28 mouse cellular contexts compared by ENCODE assay signal in genomic region chr6:64193646-64194045, GRCm38 (mm10).
"Had no signal": no experiment of that assay in that cellular context is flagged by ENCODE, and none has a peak within 500 bp of the region (broad histone marks: within the 10 kb centered on the region; RNA-seq: fewer than 3 reads in every experiment).

No protein-coding gene starts in this region.

- H3K27ac ChIP-seq: gastrocnemius, adult 2 months; heart, embryonic 13.5 days; heart, embryonic 15.5 days; hindbrain, embryonic 10.5 days; hindbrain, embryonic 12.5 days; hindbrain, embryonic 14.5 days; intestine, embryonic 15.5 days; kidney, embryonic 15.5 days; layer of hippocampus, adult 2 months; left cerebral cortex, adult 2 months; limb, embryonic 10.5 days; limb, embryonic 12.5 days had no signal

- H3K27me3 ChIP-seq: heart, embryonic 13.5 days; heart, embryonic 15.5 days; hindbrain, embryonic 12.5 days; intestine, embryonic 15.5 days; kidney, embryonic 15.5 days; limb, embryonic 12.5 days had no signal

- H3K4me2 ChIP-seq: heart, embryonic 11.5 days; heart, embryonic 13.5 days; heart, embryonic 15.5 days; hindbrain, embryonic 12.5 days; hindbrain, embryonic 14.5 days; intestine, embryonic 15.5 days; kidney, embryonic 15.5 days; limb, embryonic 12.5 days had no signal

- ATAC-seq: forebrain, embryonic 16.5 days; hindbrain, embryonic 16.5 days; inflammation-experienced regulatory T-cells, adult 6 months; intestine, embryonic 15.5 days; intestine, postnatal 0 days had no signal

- H3K9ac ChIP-seq: heart, embryonic 13.5 days; heart, embryonic 15.5 days; hindbrain, embryonic 12.5 days; hindbrain, embryonic 14.5 days; intestine, embryonic 15.5 days; kidney, embryonic 15.5 days; limb, embryonic 12.5 days had no signal

- H3K36me3 ChIP-seq: heart, embryonic 13.5 days; heart, embryonic 15.5 days; hindbrain, embryonic 10.5 days; hindbrain, embryonic 12.5 days; intestine, embryonic 15.5 days; kidney, embryonic 15.5 days; limb, embryonic 10.5 days; limb, embryonic 12.5 days had no signal

- H3K4me3 ChIP-seq: gastrocnemius, adult 2 months; heart, embryonic 13.5 days; heart, embryonic 15.5 days; hindbrain, embryonic 10.5 days; hindbrain, embryonic 12.5 days; intestine, embryonic 15.5 days; kidney, embryonic 15.5 days; layer of hippocampus, adult 2 months; left cerebral cortex, adult 2 months; limb, embryonic 10.5 days; limb, embryonic 12.5 days had no signal

- H3K4me1 ChIP-seq: heart, embryonic 15.5 days; hindbrain, embryonic 10.5 days; hindbrain, embryonic 12.5 days; intestine, embryonic 15.5 days; kidney, embryonic 15.5 days; limb, embryonic 10.5 days; limb, embryonic 12.5 days had no signal

- H3K9me3 ChIP-seq: heart, embryonic 13.5 days; heart, embryonic 15.5 days; hindbrain, embryonic 10.5 days; hindbrain, embryonic 12.5 days; intestine, embryonic 15.5 days; kidney, embryonic 15.5 days; limb, embryonic 10.5 days; limb, embryonic 12.5 days had no signal

- DNase-seq: gastrocnemius, adult 2 months; gastrocnemius, postnatal 10 days; gastrocnemius, postnatal 25 days; heart, adult 18-20 months; heart, postnatal 14 days; heart, postnatal 4 days; kidney, adult 18-20 months; kidney, adult 8-10 months; kidney, postnatal 10 days; kidney, postnatal 25 days; kidney, postnatal 4 days; liver had no signal
